Mouse (Mus musculus): Measurements from ENCODE around the gene Sema7a. TPM values are rescaled to one million over a fixed set of nuclear protein-coding genes. Genes with fewer than 3 reads are reported as not detected.
A peak's percentile ranks its signal among the peaks of the same experiment; 100 is the strongest.

Gene Sema7a
- polyA plus RNA-seq, 1 experiment, result 76.6 TPM

- no peak for DNase-seq (ENCODE audit: extremely low spot score in 1 of 2, low spot score in 1 of 2)
Measured at GRCm38 (mm10) chr9:57973440-57974066, 33.6 kb downstream of the Sema7a start.

- no peak for DNase-seq (ENCODE audit: extremely low spot score in 1 of 2, low spot score in 1 of 2)
Measured at GRCm38 (mm10) chr9:57974221-57974620, 34.3 kb downstream of the Sema7a start.

GRCm38 (mm10) chr9:57975200-57975821 lies 35.4 kb downstream of the Sema7a start:
- no peak for DNase-seq (ENCODE audit: extremely low spot score in 1 of 2, low spot score in 1 of 2)

- DNase-seq (ENCODE audit: extremely low spot score in 1 of 2, low spot score in 1 of 2), result no peak
Measured at GRCm38 (mm10) chr9:57978025-57978424, 38.1 kb downstream of the Sema7a start.

GRCm38 (mm10) chr9:57978858-57979257 lies 38.9 kb downstream of the Sema7a start:
- DNase-seq (ENCODE audit: extremely low spot score in 1 of 2, low spot score in 1 of 2), result no peak

DNA sequence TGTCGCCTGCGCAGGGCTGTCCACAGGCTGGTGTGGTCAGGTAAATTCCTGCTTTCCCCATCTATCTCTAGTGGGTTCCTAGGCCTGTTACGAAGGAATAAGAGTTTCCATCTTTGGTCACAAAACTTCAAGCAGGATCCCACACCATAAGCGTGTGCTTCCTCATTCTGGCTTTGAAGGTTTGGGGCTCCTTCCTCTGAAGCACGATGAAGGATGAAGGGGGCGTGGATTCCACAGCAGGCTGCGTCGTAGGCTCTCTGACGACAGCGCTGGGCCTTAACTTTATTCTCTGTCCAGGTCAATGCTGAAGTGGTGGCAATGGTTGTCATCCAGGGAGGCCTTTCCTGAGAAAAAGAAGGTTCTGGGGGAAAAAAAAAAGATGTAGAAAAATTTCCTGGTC lies 40.7 kb downstream of the Sema7a start:
- DNase-seq (ENCODE audit: extremely low spot score in 1 of 2, low spot score in 1 of 2), result no peak

DNA sequence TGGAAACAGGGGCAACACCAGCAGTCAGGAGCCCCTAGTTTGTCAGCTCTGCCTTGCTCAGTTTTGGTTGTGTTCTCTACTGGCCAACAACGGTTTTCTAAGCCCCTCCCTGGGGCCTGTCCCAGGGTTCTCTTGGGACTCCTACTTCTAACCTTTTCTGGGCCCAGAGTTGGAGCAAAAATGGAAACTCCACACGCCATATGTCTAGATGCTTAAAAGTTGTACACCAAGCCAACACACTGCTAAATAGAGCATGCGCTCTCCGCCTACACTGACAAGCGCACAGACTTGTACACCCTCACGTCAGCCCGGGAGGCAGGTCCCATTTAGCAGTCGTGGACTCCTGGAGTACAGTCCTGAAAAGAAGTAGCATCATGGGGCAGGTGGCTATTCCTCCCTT lies 45.4 kb downstream of the Sema7a start:
- peak; percentile 82 to 84 for DNase-seq (ENCODE audit: extremely low spot score in 1 of 2, low spot score in 1 of 2)

GRCm38 (mm10) chr9:57986293-57986692 lies 46.4 kb downstream of the Sema7a start:
- DNase-seq (ENCODE audit: extremely low spot score in 1 of 2, low spot score in 1 of 2), result no peak

- no peak for DNase-seq (ENCODE audit: extremely low spot score in 1 of 2, low spot score in 1 of 2)
Measured at GRCm38 (mm10) chr9:57988098-57988497, 48.2 kb downstream of the Sema7a start.

- DNase-seq (ENCODE audit: extremely low spot score in 1 of 2, low spot score in 1 of 2), result no peak
Measured at GRCm38 (mm10) chr9:57989309-57989708, 49.4 kb downstream of the Sema7a start.

DNA sequence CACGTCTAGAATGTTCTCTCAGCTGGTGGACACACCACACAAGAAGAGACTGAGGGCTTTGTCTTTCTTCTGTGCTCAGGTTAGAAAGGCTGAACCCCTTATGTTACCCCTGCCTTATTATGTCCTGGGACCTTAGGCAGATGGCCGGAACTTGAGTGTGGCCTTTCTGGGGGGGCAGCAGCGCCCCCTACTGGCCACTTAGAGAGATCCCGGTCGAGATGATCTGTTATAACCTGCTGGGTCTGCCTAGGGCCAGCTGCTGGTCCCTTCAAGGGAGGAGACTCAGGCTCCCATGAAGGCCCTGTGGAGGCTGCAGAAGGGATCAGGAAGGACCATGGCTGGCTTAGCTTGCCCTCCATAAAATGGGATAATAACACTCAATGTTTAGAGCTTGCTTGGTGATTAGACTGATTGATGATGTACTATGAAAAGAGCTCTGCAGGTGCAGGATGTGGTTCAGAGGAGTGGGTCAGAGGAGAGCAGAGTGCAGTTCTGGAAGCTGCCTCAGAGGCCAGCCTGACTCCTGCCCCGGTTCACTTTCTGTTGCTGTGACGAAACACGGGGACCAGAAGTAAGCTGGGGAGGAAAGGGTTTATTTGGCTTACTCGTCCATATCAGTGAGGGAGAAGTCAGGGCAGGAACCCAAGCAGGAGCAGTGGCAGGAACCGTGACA lies 50.7 kb downstream of the Sema7a start:
- DNase-seq (ENCODE audit: extremely low spot score in 1 of 2, low spot score in 1 of 2), result no peak

GRCm38 (mm10) chr9:57992060-57992459 lies 52.1 kb downstream of the Sema7a start:
- no peak for DNase-seq (ENCODE audit: extremely low spot score in 1 of 2, low spot score in 1 of 2)

DNA sequence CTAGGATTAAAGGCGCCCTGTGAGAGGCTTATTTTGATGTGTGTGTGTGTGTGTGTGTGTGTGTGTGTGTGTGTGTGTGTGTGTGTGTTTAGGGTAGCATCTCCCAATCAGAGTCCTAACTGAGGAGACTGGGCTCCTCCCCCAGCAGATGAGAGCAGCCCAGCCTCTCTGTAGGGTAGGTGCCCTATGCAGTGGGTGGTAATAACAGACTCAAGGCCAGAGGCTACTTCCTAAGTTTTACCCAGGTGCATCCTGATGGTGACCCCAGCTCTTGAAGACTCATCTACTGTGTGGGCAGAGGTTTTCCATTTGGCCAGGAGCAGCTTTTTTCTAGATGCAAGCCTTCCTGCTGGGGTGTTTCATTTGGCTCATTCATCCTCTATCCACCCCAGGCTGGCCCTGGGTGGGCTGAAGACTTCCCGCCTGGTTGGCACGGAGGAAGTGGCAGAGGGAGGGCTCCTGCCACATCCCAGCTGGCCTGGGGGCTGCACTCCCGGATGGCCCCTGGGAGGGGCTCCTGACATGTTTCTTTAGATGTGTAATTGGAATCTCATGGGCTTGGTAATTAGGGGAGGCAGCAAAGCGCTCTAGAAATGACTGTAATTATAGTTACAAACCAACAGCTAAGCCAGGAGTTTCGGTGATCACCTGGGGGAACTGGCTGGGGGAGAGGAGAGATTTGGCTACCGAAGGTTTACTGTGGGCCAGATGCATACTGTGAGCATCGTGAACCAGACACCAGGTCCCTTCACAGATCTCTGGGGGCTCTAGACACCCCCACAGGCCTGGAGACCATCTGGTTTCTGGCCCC lies 53.1 kb downstream of the Sema7a start:
- DNase-seq (ENCODE audit: extremely low spot score in 1 of 2, low spot score in 1 of 2), result no peak

GRCm38 (mm10) chr9:57995282-57995681 lies 55.4 kb downstream of the Sema7a start:
- DNase-seq (ENCODE audit: extremely low spot score in 1 of 2, low spot score in 1 of 2), result peak in 1 of 2 experiments; percentile 67

DNA sequence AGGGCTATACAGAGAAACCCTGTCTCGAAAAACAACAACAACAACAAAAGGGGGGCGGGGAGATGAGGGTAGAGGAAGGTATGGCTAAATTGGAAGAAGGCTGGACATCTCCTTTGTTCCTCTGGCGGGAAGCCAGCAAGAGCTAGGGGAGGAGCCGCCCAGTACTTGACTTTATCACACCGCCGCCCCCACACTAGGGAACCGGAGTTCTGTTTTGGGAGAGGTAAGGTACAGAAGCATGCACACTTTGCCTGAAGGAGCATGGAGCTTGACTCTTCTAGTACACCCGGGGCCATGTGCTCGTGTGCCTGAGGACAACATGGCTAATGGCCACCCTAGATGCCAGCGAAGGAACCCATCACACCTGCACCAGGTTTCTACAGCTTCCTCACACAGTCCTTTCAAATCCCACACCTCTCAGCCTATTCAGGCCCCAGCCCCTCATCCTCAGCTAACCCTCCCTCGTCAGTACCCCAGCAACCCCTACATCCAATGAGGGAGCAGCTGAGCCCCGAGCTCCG lies 57.7 kb downstream of the Sema7a start:
- DNase-seq (ENCODE audit: extremely low spot score in 1 of 2, low spot score in 1 of 2), result no peak

DNA sequence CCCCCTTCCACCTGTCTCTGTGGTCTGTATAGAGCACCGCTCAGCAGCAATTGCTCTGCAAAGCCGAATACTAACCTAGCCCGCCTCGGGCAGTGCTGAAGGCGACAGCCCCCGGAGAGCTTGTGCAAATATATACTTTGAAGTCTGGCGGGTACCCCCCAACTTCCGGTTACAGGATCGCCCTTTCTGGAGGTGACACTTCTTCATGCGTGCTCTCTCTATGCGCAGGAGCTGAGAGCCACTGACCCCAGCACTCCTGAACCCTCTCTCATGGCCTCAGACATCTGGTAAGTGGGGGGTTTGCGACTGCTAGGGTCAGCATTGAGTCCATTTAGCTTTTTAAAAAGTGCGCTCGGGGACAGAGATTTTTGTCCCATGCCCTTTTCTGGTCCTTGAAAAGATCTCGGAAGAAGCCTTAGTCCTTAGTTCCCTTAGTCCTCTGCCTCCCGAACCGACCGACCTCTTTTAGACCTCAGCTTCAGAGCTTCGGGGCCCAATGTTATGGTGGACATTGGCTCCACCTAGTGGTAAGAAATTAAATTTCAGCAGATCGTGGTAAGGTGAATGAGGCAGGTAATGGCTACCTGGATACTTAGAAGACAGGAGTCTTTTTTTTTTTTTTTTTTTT lies 58.2 kb downstream of the Sema7a start:
- DNase-seq (ENCODE audit: extremely low spot score in 1 of 2, low spot score in 1 of 2), result peak in 1 of 2 experiments; percentile 85

GRCm38 (mm10) chr9:57998685-57999084 lies 58.8 kb downstream of the Sema7a start:
- no peak for DNase-seq (ENCODE audit: extremely low spot score in 1 of 2, low spot score in 1 of 2)

DNA sequence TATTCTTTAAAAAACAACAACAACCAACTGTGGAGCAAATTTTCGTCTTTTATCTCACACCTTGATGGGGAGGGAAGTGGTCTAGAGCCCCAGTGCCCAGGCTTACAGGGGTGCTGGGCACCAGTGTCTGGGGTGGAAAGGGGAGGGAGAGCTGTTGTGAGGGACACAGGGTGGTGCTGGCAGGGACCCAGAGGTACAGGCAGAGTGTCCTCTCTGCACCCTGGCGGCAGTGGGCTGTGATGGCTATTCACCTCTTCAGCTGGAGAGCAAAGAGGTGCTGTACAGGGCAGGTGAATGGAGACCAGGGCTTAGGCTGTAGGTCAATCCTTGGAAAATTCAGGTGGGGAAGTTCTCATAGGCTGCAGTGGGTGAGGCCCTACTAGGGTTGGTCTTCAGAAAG lies 59.8 kb downstream of the Sema7a start:
- no peak for DNase-seq (ENCODE audit: extremely low spot score in 1 of 2, low spot score in 1 of 2)

DNA sequence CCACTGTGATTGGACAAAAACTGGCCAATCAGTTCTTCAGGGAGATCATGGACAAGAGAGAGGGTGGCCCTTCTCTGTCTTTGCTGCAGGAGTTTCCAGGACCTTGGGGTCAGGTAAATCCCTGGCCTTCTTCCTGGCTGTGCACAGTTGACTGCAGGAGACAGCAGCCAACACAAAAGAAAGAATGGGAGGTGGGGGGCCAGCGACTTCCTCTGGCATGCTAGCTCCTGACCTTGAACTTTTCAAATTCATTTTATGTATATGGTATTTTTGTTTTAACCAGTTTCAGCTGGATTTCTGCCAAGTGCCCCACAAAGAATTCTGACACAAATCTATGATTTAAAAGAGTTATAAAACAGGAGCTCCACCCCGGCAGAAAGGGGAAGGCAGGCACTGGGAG lies 63.4 kb downstream of the Sema7a start:
- DNase-seq (ENCODE audit: extremely low spot score in 1 of 2, low spot score in 1 of 2), result no peak

- DNase-seq (ENCODE audit: extremely low spot score in 1 of 2, low spot score in 1 of 2), result no peak
Measured at GRCm38 (mm10) chr9:58005753-58006461, 66.0 kb downstream of the Sema7a start, which contains the start of gene Cyp11a1. Gene Cyp11a1, plus strand, starts transcription at chr9:58006411.
